Mouse (Mus musculus) myocyte (in vitro differentiated cells): ENCODE data around the gene Cwc22. TPM values are rescaled to one million over a fixed set of nuclear protein-coding genes. Genes with fewer than 3 reads are reported as not detected.

Experiments used
- H3K27me3 ChIP-seq: one replicate; pipeline ENCODE4 v1.6.1; 2011; ENCODE audit not compliant: control insufficient read depth, insufficient read depth, insufficient read length
- H3K36me3 ChIP-seq: one replicate; pipeline ENCODE4 v1.6.1; 2011; ENCODE audit not compliant: control insufficient read depth, insufficient read depth
- H3K4me2 ChIP-seq: one replicate; pipeline ENCODE4 v1.6.1; 2011; ENCODE audit warnings: low read depth, control low read depth
- H3K4me3 ChIP-seq: one replicate; pipeline ENCODE4 v1.5.1; 2011; ENCODE audit warnings: mild to moderate bottlenecking, control low read depth, moderate library complexity
- H3K79me2 ChIP-seq: one replicate; pipeline ENCODE4 v1.6.1; 2011; ENCODE audit not compliant: control insufficient read depth, insufficient read depth
- H3ac ChIP-seq: one replicate; pipeline ENCODE4 v1.6.1; 2011; ENCODE audit not compliant: control insufficient read depth, insufficient read length
- CEBPB ChIP-seq: IDR thresholded peaks from 2 replicates; pipeline ENCODE4 v1.6.1; 2011; ENCODE audit warnings: mild to moderate bottlenecking, moderate library complexity; ENCODE audit not compliant: poor library complexity, insufficient read depth, severe bottlenecking
- E2F4 ChIP-seq: IDR thresholded peaks from one replicate; pipeline ENCODE4 v1.6.1; 2011; ENCODE audit warnings: mild to moderate bottlenecking, control low read depth, moderate library complexity; ENCODE audit not compliant: insufficient read depth
- MAX ChIP-seq: IDR thresholded peaks from one replicate; pipeline ENCODE4 v1.6.1; 2011; ENCODE audit warnings: low read depth, mild to moderate bottlenecking, control low read depth
- MYOD1 ChIP-seq, 3 experiments: IDR thresholded peaks; one replicate each; pipeline ENCODE4 v1.6.1; 2011; ENCODE audit warnings: control low read depth in 2 of 3, low read depth in 2 of 3, mild to moderate bottlenecking in 2 of 3, moderate library complexity in 1 of 3; ENCODE audit not compliant: insufficient read length in 2 of 3, control insufficient read depth in 1 of 3
- MYOG ChIP-seq, 3 experiments: IDR thresholded peaks; one replicate each; pipeline ENCODE4 v1.6.1; 2011; ENCODE audit warnings: control low read depth in 2 of 3, low read depth in 2 of 3, mild to moderate bottlenecking in 2 of 3; ENCODE audit not compliant: insufficient read length in 2 of 3, control insufficient read depth in 1 of 3, insufficient read depth in 1 of 3
- POLR2A ChIP-seq: IDR thresholded peaks from one replicate; pipeline ENCODE4 v1.6.1; 2011; ENCODE audit warnings: low read depth, mild to moderate bottlenecking, control low read depth, moderate library complexity; ENCODE audit not compliant: insufficient read length
- POLR2AphosphoS2 ChIP-seq: IDR thresholded peaks from one replicate; pipeline ENCODE4 v1.6.1; 2011; ENCODE audit warnings: low read depth, control low read depth; ENCODE audit not compliant: insufficient read length
- REST ChIP-seq: IDR thresholded peaks from one replicate; pipeline ENCODE4 v1.6.1; 2011; ENCODE audit warnings: mild to moderate bottlenecking, control low read depth, moderate library complexity; ENCODE audit not compliant: insufficient read depth, insufficient read length
- SRF ChIP-seq: IDR thresholded peaks from one replicate; pipeline ENCODE4 v1.6.1; 2011; ENCODE audit warnings: low read depth; ENCODE audit not compliant: control insufficient read depth, insufficient read length
- TCF12 ChIP-seq: IDR thresholded peaks from one replicate; pipeline ENCODE4 v1.6.1; 2011; ENCODE audit warnings: mild to moderate bottlenecking, control low read depth; ENCODE audit not compliant: poor library complexity, insufficient read depth, severe bottlenecking
- TCF3 ChIP-seq: IDR thresholded peaks from one replicate; pipeline ENCODE4 v1.6.1; 2011; ENCODE audit warnings: low read depth, control low read depth; ENCODE audit not compliant: insufficient read length
- USF1 ChIP-seq: IDR thresholded peaks from one replicate; pipeline ENCODE4 v1.6.1; 2011; ENCODE audit warnings: low read depth, mild to moderate bottlenecking, control low read depth, moderate library complexity
- polyA plus RNA-seq: library from polyadenylated mRNA; unstranded; fragments of >200 nt; fragmentation: generic; extraction: Trizol; gene quantifications from one replicate; pipeline ENCODE4 v1.2.1, GENCODE M21; 2012; ENCODE audit warnings: missing spikeins

The Cwc22 gene
- polyA plus RNA-seq, 1 experiment, result 8.3 TPM

DNA sequence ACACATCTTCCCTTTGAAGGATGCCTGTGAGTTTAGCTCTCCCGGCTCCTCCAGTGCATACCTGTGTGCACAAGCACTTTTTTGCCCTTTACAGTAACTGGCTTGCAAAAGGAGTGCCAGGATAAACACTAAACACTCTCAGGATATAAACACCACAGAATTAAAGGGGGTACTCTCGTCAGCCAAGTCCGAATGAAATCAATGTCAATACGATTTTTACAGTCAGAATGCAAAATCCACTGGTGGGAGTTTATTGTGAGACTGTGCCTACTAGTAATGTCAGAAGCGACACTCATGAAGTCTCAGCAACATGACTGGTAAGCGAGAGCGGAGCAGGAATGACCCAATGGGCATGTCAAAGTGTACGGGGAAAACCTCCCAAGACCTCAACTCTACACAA lies 52.7 kb downstream of the Cwc22 start:
- Histone ChIP-seq H3K27me3 (no peaks in the 10 kb centered on the region), H3K4me3 (no peak overlapping the region), H3ac (no peak overlapping the region), H3K79me2 (no peaks in the 10 kb centered on the region), H3K4me2 (no peak overlapping the region), H3K36me3 (peaks cover 20% of the 10 kb centered on the region)
- no peak for TF ChIP-seq MAX
- TF ChIP-seq TCF3, result no peak
- no peak for TF ChIP-seq TCF12
- no peak for TF ChIP-seq CEBPB
- no peak for TF ChIP-seq USF1
- TF ChIP-seq REST, result no peak
- no peak for TF ChIP-seq MYOD1 (IDR thresholded peaks at IDR 0.05; ENCODE audit: control insufficient read depth in 1 of 3, insufficient read length in 2 of 3, low read depth in 2 of 3)
- no peak for TF ChIP-seq E2F4
- no peak for TF ChIP-seq POLR2A
- TF ChIP-seq POLR2AphosphoS2, result no peak
- TF ChIP-seq SRF, result no peak
- no peak for TF ChIP-seq MYOG (IDR thresholded peaks at IDR 0.05; ENCODE audit: control insufficient read depth in 1 of 3, insufficient read depth in 1 of 3, insufficient read length in 2 of 3, low read depth in 2 of 3)

DNA sequence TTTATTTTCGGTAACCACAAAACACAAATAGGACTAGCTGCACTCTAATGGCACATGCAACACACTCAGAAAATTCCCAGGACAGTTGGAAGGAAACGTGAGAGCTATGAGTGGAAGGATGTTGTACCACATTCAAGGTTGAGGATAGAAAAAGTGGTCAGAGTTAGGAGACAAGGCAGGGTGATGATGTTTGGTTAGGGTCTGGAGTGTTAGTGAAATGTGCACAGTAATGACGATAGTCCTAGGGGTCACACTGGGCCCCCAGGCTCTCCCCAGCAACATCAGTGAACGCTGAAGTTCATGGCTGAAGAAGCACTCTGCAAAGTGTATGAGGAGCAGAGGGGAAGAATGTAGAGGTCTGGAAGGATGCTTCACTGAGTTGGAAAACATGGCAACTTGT lies 53.6 kb downstream of the Cwc22 start:
- peaks cover 13% of the 10 kb centered on the region for H3K36me3 ChIP-seq
- H3K4me2 ChIP-seq, result no peak overlapping the region
- H3K79me2 ChIP-seq, result no peaks in the 10 kb centered on the region
- H3ac ChIP-seq, result no peak overlapping the region
- TF ChIP-seq TCF12 (no peak), USF1 (no peak), POLR2A (no peak), TCF3 (no peak), E2F4 (no peak)
- H3K27me3 ChIP-seq, result no peaks in the 10 kb centered on the region
- H3K4me3 ChIP-seq, result no peak overlapping the region

DNA sequence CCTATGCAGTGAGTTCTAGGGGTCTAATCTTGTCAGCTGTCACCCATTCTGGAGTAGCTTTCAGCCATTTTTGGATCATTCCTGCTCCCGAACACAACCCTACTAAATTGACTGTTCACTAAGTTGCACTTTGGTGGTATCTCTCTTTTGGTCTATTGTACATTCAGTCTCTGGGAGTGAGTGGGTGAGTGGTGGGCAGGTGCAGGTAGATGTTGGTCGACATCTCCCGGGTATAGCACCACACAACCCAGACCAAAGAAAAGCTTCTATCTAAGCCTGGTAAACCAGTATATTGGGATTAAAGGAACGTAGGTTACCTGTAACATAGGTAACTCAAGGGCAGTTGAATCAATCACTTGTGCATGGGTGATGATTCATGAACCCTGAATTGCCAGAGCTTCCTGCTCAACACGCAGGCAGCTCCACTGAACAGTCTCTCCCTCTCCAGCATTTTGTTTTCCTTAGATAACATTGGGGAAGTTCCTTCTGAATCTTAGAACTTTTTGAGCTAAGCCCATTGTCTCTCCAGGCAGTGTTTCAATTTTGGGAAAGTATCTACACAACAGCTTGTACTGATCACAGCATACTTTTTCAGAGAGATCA lies 55.2 kb downstream of the Cwc22 start:
- Histone ChIP-seq H3ac (no peak overlapping the region), H3K36me3 (peaks cover 13% of the 10 kb centered on the region), H3K27me3 (no peaks in the 10 kb centered on the region), H3K79me2 (no peaks in the 10 kb centered on the region), H3K4me2 (no peak overlapping the region), H3K4me3 (no peak overlapping the region)
- no peak for TF ChIP-seq TCF12
- no peak for TF ChIP-seq MYOD1 (IDR thresholded peaks at IDR 0.05; ENCODE audit: control insufficient read depth in 1 of 3, insufficient read length in 2 of 3, low read depth in 2 of 3)
- no peak for TF ChIP-seq TCF3
- TF ChIP-seq CEBPB, result no peak
- TF ChIP-seq POLR2A, result no peak
- TF ChIP-seq MYOG (IDR thresholded peaks at IDR 0.05; ENCODE audit: control insufficient read depth in 1 of 3, insufficient read depth in 1 of 3, insufficient read length in 2 of 3, low read depth in 2 of 3), result no peak

DNA sequence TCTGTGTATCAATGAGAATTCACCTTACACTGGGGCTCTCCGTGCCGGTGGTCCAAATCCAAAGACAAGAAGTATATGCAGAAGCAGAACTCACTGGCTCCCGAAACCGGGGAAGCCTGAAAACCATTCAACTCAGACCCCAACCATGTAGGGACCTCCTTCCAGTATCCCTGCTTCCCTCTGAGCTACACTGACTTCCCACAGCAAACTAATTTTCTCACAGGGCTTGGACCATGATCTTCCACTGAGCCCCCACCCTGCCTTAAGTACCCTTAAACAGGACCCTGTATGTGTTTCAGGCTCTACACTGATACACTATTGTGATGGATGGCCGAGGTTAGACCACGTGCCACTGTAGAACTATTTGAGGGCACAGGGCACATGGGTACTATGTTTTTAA lies 56.2 kb downstream of the Cwc22 start:
- Histone ChIP-seq H3K4me3 (no peak overlapping the region), H3ac (no peak overlapping the region), H3K36me3 (peaks cover 10% of the 10 kb centered on the region), H3K4me2 (no peak overlapping the region), H3K79me2 (no peaks in the 10 kb centered on the region), H3K27me3 (no peaks in the 10 kb centered on the region)
- no peak for TF ChIP-seq TCF12
- TF ChIP-seq CEBPB, result no peak
- no peak for TF ChIP-seq REST
- no peak for TF ChIP-seq POLR2A

DNA sequence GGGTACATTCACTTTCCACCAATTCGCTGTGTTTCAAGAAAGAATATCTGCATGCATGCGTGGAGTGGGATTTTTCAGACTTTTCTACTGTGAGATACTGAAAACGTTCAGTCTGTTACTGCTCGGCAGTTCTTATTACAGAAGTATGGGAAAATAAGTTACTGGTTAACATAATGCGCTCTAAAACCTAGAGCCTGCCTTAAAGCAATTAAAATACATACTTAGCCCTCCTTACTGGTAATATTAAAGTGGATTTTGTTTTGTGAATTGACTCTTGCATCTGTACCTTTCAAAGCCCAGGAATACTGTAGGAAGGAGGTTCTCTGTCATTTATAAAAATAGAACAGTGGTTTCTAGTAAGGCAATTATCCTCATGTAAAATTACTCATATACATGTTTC lies 56.8 kb downstream of the Cwc22 start:
- TF ChIP-seq MYOD1 (IDR thresholded peaks at IDR 0.05; ENCODE audit: control insufficient read depth in 1 of 3, insufficient read length in 2 of 3, low read depth in 2 of 3), result no peak
- no peak for TF ChIP-seq POLR2A
- no peak for TF ChIP-seq SRF
- no peak for TF ChIP-seq TCF12
- TF ChIP-seq MYOG (IDR thresholded peaks at IDR 0.05; ENCODE audit: control insufficient read depth in 1 of 3, insufficient read depth in 1 of 3, insufficient read length in 2 of 3, low read depth in 2 of 3), result no peak
- no peak for TF ChIP-seq CEBPB
- TF ChIP-seq REST, result no peak
- no peaks in the 10 kb centered on the region for H3K79me2 ChIP-seq
- H3K4me3 ChIP-seq, result no peak overlapping the region
- no peak overlapping the region for H3ac ChIP-seq
- H3K36me3 ChIP-seq, result peaks cover 4% of the 10 kb centered on the region
- no peak overlapping the region for H3K4me2 ChIP-seq
- H3K27me3 ChIP-seq, result no peaks in the 10 kb centered on the region
